Mouse (Mus musculus): ENCODE results near the gene Myo15b. TPM values are rescaled to one million over a fixed set of nuclear protein-coding genes. Genes with fewer than 3 reads are reported as not detected.

Myo15b gene
- total RNA-seq, 1 experiment from 2014 or later = 0.26 TPM

DNA sequence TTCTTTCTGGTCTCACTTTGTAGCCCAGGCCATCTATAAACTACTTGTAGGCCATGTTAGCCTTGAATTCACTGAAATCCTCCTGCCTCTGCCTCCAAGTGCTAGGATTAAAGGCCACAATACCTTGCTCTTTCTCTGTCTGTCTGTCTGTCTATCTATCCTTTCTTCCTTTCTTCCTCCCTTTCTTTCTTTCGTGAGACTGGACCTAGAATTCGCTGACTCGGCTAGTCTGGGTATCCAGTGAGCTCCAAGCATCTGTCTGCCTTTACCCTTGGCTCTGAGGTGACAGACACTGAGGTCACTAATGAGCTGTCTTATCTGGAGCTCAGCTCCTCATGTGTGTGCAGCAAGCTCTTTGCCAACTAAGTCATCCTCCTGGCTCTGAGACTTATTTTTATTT, 17.7 kb downstream of the Myo15b start:
- no peak for DNase-seq

DNA sequence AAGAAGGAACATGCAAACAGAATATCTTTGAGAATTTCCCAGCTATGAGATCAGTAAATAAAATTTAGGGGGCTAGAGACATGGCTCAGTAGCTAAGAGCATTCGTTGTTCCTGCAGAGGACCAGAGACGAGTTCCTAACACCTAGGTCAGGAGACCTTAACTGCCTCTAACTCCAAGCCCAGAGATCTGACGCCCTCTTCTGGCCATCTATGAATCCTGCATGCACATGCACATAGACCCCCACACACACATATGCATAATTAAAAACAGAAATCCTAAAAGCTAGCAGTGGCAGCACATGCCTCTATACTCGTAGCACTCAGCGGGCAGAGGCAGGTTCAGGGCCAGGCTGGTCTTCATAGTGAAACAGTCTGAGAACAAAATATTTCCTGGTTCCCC, 18.2 kb downstream of the Myo15b start:
- DNase-seq = no peak

DNA sequence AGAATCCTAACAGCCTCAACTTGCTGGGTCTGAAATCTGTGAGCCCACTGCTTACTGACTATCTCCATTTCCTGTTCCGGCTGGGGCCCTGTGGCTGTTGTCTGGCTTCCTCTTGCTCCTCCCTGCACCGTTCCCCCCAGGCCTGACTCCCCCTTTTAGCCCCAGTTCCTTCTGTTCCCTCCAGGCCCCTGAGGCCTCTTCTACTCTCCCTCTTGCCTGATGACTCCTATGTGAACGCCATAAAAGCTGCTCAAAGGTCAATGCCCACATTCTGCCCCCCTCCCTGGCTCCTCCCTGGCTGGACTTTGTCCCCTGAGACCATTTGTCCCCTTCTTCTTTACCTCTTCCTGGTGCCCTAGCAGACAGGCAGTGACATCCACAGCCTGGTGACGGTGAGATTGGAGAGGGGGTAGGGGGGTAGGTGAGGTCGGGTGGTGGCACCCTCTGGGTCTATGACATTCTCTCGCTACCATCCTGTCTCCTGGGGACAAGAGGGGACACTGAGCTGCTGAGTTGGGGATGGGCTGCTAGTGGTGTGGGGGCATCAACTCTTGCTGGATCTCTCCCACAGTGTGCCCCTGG, 19.1 kb downstream of the Myo15b start:
- DNase-seq = no peak

DNA sequence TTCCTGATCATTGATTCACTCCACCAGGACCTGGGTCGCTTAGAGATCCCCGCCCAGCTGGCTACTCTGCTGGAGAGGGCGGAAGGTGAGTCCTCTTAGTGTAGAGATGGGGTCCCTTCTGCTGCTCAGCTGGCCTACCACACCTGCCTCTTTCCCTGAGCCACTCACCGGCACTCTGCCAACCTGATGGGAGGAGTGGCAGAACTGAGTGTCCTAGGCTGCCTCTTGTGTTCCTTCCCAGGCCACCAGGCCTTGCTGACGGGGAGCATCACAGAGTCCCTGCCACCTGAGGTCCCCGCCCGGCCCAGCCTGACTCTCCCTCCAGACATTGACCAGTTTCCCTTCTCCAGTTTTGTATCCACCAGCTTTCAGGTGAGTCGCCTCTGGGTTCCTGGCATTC, 19.9 kb downstream of the Myo15b start:
- DNase-seq = no peak

DNA sequence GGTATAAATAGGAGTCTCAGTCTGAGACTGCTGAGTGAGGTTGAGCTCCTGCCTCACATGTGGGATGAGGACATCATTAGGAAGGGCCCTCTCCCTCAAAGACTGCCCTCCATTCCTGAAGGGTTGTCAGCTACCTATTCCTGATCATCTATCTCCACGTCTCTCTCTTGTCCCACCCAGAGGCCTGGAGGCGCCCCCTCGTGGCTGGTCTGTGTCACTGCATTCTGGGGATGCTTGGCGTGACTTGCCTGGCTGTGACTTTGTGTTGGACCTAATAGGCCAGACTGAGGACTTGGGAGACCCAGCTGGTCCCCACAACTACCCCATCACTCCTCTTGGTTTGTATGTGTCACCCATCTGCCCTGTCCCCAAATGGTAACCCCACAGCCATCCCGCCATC, 22.8 kb downstream of the Myo15b start:
- DNase-seq = peak; percentile 69

DNA sequence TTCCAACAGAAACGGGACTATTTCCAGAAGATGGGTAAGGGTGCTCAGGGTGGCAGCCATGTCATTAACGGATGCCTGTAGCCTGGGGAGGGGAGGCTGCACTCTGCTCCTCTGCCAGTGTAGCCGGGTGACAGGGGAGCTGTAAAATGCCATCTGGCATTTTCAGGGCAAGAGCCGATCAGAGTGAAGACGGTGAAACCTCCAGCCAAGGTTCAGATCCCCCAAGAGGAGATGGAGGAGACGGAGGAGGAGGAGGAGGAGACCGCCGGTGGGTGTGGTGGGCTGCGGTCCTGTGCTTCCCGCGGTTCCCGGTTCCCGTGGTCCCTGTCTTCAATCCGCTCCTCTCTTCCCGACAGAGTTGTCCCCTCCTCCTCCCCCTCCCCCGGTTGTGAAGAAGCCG, 25.0 kb downstream of the Myo15b start:
- no peak for DNase-seq

DNA sequence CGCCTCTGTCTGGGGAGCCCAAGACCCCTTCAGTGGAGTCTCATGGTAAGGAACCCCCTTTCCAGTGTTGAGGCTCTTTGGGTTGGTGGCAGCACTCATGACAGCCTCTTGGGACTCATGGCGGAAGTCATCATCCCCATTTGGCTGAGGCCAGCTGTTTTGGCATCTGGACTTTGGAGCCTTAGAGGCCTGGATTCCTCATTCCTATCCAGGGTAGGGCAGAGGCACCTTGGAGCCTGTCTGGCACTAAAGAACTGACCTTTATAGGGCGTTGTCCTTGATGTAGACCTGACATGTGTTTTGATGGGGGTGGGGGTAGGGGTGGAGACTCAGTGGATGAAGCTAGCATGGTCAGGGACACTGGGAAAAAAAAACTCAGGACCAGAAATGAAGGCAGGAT, 26.2 kb downstream of the Myo15b start:
- DNase-seq = no peak

DNA sequence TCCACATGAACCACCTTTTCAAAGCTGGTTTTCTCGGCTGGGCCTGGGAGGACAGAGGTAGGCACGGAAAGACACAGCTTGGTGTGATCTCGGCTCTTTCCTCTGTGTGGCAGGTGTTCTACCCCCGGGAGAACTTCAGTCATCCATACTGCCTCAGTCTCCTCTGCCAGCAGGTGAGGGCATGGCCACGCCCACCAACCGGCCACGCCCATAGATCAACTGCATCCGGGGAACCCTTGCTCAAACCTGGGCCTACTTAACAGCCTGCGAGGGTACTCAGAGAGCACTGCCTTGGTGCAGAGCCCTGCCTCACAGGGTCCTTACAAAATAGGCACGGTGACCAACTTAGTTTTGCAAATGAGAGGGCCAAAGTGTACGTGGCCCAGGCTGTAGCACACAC, 27.1 kb downstream of the Myo15b start:
- DNase-seq = no peak

DNA sequence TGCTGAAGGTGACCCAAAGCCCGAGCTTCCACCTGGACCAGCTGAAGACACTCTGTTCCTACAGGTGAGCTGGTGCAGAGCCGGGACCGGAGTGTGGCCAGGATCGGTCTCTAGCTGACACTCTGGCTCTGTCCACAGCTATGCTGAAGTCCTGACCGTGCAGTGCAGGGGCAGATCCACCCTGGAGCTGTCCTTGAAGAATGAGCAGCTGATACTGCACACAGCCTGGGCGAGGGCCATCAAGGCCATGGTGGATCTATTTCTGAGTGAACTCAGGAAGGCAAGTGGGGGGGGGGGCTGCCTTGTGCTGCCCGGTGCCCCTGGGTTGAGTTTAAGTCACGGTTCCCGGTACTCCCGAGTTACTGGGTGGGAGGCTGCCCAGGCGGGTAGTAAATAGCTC, 28.2 kb downstream of the Myo15b start:
- DNase-seq = peak; percentile 52

DNA sequence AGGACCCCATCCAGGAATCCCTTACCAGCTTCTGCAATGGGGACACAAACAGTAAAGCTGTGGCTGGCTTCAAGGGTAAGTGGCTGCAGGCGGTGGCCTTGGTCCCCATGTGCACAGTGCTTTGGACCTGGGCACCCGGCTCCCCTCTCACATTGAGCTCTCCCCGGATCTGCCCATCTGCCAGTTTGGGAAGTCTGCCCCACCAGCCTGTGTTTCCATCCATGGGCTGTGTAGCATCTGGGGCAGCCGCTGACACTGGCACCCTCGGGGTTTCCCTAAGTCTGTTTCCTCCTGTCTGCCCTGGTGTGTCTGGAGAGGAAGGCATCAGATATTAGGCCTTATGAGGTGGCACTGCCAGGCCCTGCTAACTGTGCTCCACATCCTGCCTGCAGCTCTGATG, 29.8 kb downstream of the Myo15b start:
- DNase-seq = no peak

DNA sequence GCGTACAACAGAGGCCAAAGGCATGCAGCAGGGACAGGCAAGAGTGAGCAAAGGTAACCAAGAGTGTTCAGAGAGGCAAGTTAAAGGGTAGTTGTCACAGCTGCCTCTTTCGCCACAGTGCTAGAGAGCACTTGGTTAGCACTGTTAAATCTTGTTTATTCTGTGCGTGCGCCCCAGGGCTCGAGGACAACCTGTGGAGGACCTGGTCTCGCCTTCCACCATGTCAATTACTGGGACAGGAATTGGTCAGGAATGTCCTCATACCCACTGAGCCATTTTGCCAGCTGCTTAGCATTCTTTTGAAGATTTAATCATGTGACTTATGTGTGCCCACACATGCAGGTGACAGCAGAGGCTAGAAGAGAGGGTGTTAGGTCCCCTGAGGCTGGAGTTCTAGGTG, 31.0 kb downstream of the Myo15b start:
- DNase-seq = no peak

DNA sequence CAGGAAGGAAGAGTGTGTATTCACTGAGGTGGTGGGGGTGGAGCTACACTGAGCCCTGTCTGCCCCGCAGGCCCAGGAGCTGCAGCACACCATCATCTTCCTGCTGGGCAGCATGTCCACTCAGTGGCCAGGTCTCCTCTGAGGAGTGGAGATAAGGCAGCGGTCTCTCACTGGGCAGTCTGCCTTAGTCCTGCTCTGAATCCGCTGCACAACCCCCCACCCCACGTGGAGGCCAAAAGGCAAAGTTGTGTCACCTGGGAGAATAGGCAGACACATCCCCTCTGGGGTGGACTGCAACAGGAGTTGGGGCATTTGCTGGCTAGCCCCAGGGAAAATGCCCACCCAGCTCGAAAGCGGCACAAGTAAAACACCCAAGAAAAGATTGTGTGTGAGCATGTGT, 34.0 kb downstream of the Myo15b start:
- DNase-seq = no peak

DNA sequence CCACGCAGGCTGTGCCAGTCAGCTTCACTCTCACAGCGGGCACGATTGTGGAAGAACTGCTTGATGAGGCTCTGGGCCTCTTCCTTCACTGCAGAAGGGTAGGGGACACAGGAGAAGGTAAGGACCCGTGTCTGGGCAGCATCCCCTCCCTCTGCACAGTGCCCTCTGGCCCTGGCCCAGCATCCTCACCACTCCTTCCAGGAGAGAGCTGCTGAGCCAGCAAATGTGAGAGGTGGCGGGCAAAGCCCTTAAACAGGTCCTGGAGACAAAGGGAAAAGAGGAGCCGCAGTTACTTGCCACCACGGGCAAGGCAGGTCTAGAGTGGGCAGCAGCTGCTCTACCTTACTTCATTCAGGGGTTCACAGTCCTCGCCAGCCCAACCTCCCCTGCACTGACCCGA, 34.9 kb downstream of the Myo15b start:
- DNase-seq = no peak

DNA sequence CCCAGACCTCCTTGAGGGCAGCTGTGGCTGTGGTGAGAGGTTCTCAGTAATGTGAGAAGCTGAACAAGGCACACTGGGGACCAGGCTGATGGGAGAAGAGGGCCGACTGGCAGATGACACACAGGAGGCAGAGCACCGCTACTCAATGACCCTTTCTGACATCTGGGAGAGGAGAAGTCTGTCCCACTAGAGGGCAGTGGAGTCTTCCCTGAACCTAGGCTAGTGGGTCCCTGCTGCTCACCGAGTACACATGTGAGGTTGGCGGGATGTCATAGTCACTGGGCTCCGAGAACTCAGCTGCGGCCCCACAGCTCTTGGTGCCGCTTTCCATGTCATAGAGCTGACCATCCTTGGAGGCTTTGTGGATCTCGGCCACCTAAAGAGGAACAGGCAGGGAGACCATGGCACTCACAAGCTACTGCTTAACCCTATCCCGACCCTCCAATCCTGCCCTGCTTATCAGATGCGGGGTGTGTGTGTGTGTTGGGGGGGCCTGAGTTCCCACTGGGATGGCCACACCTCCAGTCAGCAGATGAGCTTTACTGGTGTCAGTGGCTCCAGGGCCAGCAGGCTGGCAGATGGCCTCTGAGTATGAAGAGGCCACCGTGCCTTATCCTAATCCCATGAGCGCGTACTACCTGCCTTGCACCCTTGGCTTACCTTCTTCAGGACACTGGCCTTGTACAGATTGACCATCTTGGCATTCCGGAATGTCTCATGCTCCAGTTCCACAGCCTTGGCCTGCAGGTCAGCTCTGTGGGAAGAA, 36.7 kb downstream of the Myo15b start:
- DNase-seq = peak; percentile 36

DNA sequence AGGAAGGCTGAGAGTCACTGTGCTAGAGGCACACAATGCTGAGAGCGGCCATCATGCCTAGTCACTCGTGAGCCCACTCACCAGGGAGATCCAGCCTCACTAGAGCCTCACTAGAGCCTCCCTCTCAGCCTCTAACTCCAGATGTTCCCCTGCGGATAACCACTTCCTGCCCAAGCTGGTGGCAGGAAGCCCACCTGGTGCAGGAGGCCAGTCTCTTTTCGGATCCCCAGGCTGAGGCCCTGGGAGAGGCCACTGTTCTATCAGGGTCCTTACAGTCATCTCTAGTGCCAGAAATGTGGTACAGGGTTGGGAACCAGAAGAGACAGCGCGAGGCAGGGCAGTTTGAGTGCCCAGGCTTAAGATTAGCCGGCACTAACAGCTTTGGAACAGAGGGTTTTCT, 40.2 kb downstream of the Myo15b start:
- no peak for DNase-seq

DNA sequence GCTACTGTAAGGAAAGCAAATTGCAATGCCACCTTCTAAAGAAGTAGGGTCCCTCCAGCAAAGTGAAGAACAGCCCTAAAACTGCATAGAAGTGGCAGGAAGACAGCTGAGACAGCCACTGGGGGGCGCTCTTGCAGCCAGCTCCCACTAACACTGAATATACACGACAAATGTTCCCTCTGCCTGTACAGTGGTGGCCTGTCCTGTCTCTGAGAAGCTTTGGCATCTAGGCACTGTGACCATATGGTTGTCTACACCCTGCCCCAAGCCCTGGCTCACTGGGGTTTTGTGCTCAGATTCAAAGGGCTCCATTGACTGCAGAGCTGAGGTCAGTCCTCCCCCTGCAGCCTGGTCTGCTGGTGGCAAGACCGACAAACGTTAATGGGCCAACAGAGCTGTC, 40.7 kb downstream of the Myo15b start:
- DNase-seq = peak; percentile 76

DNA sequence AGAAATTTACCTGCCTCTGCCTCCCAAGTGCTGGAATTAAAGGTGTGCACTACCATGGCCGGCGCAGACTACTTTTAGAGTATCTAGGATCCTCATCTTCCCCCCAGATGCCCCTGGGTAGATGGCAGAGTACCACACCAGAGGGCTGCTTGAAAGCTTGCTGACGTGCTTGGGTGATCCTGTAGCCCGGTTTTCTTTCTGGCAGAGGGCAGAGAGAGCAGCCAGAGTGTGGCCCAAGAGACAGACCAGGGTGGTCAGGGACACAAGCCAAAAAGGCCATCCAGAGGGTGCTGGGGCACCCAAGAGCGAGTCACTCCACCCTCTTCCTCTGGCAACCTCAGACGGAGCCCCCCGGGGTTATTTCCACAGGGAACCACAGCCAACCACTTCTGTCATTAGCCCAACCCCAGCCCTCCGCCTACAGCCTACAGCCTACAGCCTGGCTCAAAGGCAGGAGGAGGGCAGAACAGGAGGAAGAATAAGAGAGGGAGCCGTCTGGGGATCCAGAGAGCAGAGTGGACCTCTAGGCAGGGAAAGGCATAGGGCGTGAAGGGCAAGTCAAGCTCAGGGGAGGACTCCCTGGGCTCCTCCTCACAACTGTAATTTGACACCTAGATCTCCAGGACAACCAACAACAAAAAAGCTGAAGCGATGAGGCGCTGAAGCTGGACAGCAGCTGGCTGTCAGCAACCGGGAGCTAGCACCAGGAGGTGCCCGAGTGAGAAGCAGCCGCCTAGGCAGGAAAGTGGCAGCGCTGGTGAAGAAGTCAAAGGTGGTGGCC, 41.5 kb downstream of the Myo15b start, which contains the start of gene Smim5:
TSS of gene Smim5 (plus strand) at position 481 of the 781 bp plus-strand sequence.
- peak; percentile 75 for DNase-seq

DNA sequence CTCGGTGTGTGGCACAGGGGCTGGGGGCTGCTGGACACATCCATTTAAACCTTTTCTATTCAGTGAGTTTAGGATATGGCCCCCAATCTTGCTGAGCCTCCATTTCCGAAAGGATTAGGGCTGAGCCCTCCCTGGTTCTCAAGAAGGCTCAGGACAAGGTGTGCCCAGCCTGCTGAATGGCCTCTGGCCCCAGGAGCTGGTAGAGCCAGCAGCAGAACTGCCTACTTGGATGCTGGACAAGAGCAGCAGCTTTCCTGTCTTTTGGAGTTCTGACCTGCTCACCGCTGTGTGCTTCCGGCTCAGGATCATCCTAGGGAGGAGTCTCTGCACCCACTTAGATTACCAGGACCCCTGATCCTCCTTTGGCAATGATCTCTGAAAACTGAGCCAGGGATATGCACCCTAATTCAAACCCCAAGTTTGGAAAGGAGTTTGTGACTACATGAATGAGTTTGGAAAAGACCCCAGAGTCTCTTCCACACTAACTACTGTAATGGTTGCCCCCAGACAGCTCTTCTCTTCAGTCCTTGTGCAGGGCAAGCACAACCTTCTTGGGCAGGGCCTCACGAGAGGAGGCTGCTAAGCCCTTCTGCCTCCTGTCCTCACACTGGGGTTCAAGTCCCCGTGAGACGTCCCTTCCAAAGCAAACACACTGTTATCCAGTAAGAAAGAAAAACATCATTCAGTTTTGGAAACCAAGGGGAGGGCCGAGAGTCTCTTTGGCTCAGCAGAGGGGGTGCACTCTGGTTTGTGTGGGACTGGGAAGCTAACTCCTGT, 42.5 kb downstream of the Myo15b start:
- DNase-seq = no peak

DNA sequence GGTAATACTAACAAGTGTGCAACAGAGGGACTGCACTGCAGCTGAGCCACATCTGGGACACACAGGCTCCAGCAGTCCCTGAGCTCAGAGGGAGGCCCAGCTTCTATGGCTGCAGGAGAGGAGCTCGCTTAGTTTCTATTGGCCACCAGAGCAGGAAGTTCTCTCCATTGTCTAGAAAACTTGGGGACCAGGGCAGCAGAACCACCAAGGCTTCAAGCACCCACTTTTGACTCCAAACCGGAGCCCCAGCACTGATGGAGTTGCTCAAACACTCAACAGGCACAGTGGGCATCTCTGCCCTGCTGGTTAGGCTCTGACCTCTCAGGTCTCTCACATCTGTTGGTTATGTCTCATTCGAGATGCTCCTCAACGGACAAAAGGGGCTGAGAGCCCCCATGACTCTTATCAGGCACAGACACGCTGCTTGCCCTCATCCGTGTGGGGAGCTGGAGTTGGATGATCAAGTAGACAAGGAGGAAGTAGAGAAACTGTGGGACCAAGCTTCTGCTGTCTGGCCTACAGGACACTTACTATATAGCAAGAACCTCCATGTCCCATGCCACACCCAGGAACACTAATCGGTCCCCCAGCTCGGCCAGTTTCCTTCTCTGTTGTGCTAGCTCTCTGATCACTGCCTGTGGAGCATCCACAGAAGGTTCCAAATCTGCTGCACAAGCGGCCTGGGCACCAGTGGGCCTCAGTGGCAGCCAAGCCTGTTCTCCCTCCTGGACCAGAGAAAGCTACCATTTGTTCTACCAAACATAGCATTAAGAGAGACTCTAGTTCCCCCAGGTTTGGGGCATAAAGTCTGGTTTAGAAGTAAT, 43.3 kb downstream of the Myo15b start:
- DNase-seq = no peak

DNA sequence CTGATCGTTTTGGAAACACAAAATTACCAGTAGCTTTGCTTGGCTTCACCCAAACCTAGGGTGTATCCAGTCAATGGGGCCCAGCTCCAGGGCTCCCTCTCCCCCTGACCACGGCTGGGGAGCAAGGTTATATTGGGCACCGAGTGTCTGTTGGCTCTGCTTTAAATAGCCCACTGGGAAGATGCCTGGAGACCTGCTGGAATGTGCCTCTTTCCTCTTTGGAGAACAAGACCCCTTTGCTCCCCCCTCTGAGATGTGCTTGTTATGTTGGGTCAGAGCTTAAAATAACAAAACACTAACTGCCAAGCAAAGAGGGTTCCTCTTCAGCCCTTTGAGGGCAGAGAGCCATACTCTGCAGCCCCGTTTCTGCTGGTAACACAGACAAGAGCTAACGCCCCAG, 44.0 kb downstream of the Myo15b start:
- no peak for DNase-seq

DNA sequence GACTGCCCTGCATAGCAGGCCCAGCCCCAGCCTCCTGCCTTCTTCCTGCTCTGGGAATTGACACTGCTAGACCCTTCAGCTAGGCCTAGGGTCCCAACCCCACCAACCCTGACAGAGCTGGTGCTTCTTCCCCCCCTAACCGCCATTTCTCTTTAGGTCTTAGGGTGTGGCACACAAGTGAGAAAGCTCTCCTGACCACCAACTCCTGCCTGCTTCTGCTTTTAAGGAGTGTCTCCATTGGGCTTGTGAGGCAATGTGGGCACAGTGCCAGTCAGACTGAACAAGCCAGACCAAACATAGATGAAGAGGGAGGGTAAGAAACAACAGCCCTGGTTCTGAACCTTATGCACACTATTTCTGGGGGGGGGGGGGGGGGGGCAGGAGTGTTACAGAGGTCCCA, 44.6 kb downstream of the Myo15b start:
- peak; percentile 63 for DNase-seq

Data from adrenal gland, postnatal 14 days (tissue).